Mouse (Mus musculus) small intestine, adult 10 weeks (tissue): ENCODE data around the gene Heca. TPM values are rescaled to one million over a fixed set of nuclear protein-coding genes. Genes with fewer than 3 reads are reported as not detected.

Source experiments
- polyA plus RNA-seq: library from polyadenylated mRNA; stranded (reverse); fragments of 350-450 nt; fragmentation: Illumina TruSeq; extraction: RNeasy Lipid Tissue Mini Kit (QIAGEN cat#74804); gene quantifications from one replicate; pipeline ENCODE4 v1.2.3, GENCODE M21; 2014; ENCODE audit warnings: low replicate concordance

The Heca gene
- polyA plus RNA-seq: 57.1 TPM

GRCm38 (mm10) chr10:17947960-17948730 lies at the start of gene Heca:
Gene Heca, minus strand, starts transcription at chr10:17948067.

Other genes starting within 250 kb of the Heca start
- 152 TPM for gene Cited2, start 224.8 kb downstream of the Heca start, polyA plus RNA-seq
- gene Txlnb, start 151.8 kb downstream of the Heca start, polyA plus RNA-seq: 0.48 TPM
- 223 TPM for gene Abracl, start 75.2 kb upstream of the Heca start, polyA plus RNA-seq
- 11.4 TPM for gene Reps1, start 107.8 kb upstream of the Heca start, polyA plus RNA-seq